Mouse (Mus musculus): ENCODE results near the gene Lhx6. TPM values are rescaled to one million over a fixed set of nuclear protein-coding genes. Genes with fewer than 3 reads are reported as not detected.

Gene Lhx6
- polyA plus RNA-seq, 1 experiment, result 0.13 TPM

- Histone ChIP-seq H3K27ac (ENCODE audit: insufficient read depth, low read length) (no peak overlapping the region), H3K4me1 (ENCODE audit: control insufficient read depth, insufficient read depth, low read length) (no peaks in the 10 kb centered on the region), H3K27me3 (ENCODE audit: control insufficient read depth, insufficient read depth, low read length) (no peaks in the 10 kb centered on the region), H3K4me3 (replicated peaks; ENCODE audit: insufficient read depth, low read depth, low read length) (no peak overlapping the region)
- no peak for DNase-seq
- no peak for TF ChIP-seq CTCF (IDR thresholded peaks at IDR 0.05; ENCODE audit: borderline replicate concordance, insufficient read depth, low read depth, low read length)
- no peak for TF ChIP-seq POLR2A (IDR thresholded peaks at IDR 0.05; ENCODE audit: borderline replicate concordance, insufficient read depth, low read length)
- 83% methylated on average over 7 of the region's 7 CpGs for WGBS
Observed at GRCm38 (mm10) chr2:36032884-36033283, 72.3 kb downstream of the Lhx6 start.

Other genes with a start within 250 kb of the Lhx6 start
- gene Ttll11, start 125.5 kb downstream of the Lhx6 start, polyA plus RNA-seq (2012; rRNA removed), result 21.4 and 24.0 TPM in 2 replicates
- 241 and 249 TPM in 2 replicates for gene Ndufa8, start 56.0 kb downstream of the Lhx6 start, polyA plus RNA-seq (2012; rRNA removed)
- gene Morn5, start 56.0 kb downstream of the Lhx6 start, polyA plus RNA-seq (2012; rRNA removed), result 2.5 and 2.6 TPM in 2 replicates
- 25.1 and 31.2 TPM in 2 replicates for gene Mrrf, start 31.0 kb upstream of the Lhx6 start, polyA plus RNA-seq (2012; rRNA removed)
- gene Rbm18, start 31.4 kb upstream of the Lhx6 start, polyA plus RNA-seq (2012; rRNA removed), result 48.9 and 51.7 TPM in 2 replicates
- gene Ptgs1, start 125.0 kb upstream of the Lhx6 start, polyA plus RNA-seq (2012; rRNA removed), result 6.5 and 9.3 TPM in 2 replicates